Mouse (Mus musculus) embryonic facial prominence, embryonic 14.5 days (tissue): ENCODE measurements around the gene Stk17b. TPM values are rescaled to one million over a fixed set of nuclear protein-coding genes. Genes with fewer than 3 reads are reported as not detected.
A peak's percentile ranks its signal among the peaks of the same experiment; 100 is the strongest.
"Not testable (repeated sequence)": the region's sequence is repeated elsewhere in the genome, so short reads cannot be mapped to it uniquely, and the experiment has no call there.

Experiments
- ATAC-seq: fragments of 200-750 bp; cut with Nextera tagmentation; 2 replicates; pipeline ENCODE4 v1.8.0; 2017; ENCODE audit warnings: low read depth, moderate number of reproducible peaks, moderate TSS enrichment
- DNase-seq: peaks from one replicate; pipeline ENCODE4 v3.0.0-alpha.2; 2015; ENCODE audit warnings: low spot score
- H3K27ac ChIP-seq: fragments of 300-500 bp; sonication (generic); replicated peaks from 2 replicates; pipeline ENCODE4 v1.5.1; 2014; ENCODE audit warnings: low read depth, mild to moderate bottlenecking, low read length, moderate library complexity
- H3K27me3 ChIP-seq: fragments of 300-500 bp; sonication (generic); replicated peaks from 2 replicates; pipeline ENCODE4 v1.6.1; 2014; ENCODE audit warnings: low read length; ENCODE audit not compliant: control insufficient read depth, insufficient read depth
- H3K36me3 ChIP-seq: fragments of 300-500 bp; sonication (generic); 2 replicates; pipeline ENCODE4 v1.6.1; 2014; ENCODE audit warnings: low read length, mixed read lengths; ENCODE audit not compliant: control insufficient read depth, insufficient read depth
- H3K4me1 ChIP-seq: fragments of 300-500 bp; sonication (generic); 2 replicates; pipeline ENCODE4 v1.6.1; 2014; ENCODE audit warnings: antibody characterized with exemption, low read length; ENCODE audit not compliant: control insufficient read depth, insufficient read depth
- H3K4me2 ChIP-seq: fragments of 300-500 bp; sonication (generic); 2 replicates; pipeline ENCODE4 v1.6.1; 2014; ENCODE audit warnings: low read depth, mild to moderate bottlenecking, low read length, moderate library complexity, mixed read lengths
- H3K4me3 ChIP-seq: fragments of 300-500 bp; sonication (generic); 2 replicates; pipeline ENCODE4 v1.5.1; 2014; ENCODE audit warnings: low read depth, mild to moderate bottlenecking, low read length
- H3K9ac ChIP-seq: fragments of 300-500 bp; sonication (generic); 2 replicates; pipeline ENCODE4 v1.6.1; 2014; ENCODE audit warnings: low read depth, mild to moderate bottlenecking, low read length, moderate library complexity, mixed read lengths
- H3K9me3 ChIP-seq: fragments of 300-500 bp; sonication (generic); 2 replicates; pipeline ENCODE4 v1.6.1; 2016; ENCODE audit warnings: low read length; ENCODE audit not compliant: control insufficient read depth
- WGBS: fragments of 180-500 bp; shearing (Covaris S2); extraction: QIAGEN DNeasy Blood & Tissue Kit; methylation state at CpG from one replicate; pipeline ENCODE4 v1.1.7; 2014; 5-methylcytosine and 5-hydroxymethylcytosine counted together
- polyA plus RNA-seq: library from polyadenylated mRNA; unstranded; fragments of >200 nt; fragmentation: Nextera tagmentation; extraction: Ambion mirVana; gene quantifications from 2 replicates; pipeline ENCODE4 v1.2.1, GENCODE M21; 2014

The Stk17b gene
- polyA plus RNA-seq, 1 experiment from 2014 or later: 19.6 TPM

GRCm38 (mm10) chr1:53775036-53775435 lies 10.0 kb downstream of the Stk17b start:
- H3K36me3 ChIP-seq: no peaks in the 10 kb centered on the region
- ATAC-seq (no peak), DNase-seq (no peak)
- H3K4me2 ChIP-seq: no peak overlapping the region
- no peak overlapping the region for H3K9ac ChIP-seq
- H3K4me3 ChIP-seq: no peak overlapping the region
- WGBS: 80% methylated on average over 6 of the region's 6 CpGs
- H3K9me3 ChIP-seq: no peaks in the 10 kb centered on the region
- H3K4me1 ChIP-seq: peaks cover 3% of the 10 kb centered on the region; the same call in 1 of the 2 replicates
- H3K27ac ChIP-seq: no peak overlapping the region
- H3K27me3 ChIP-seq: no peaks in the 10 kb centered on the region

- Histone ChIP-seq H3K4me3 (no peak overlapping the region), H3K9ac (no peak overlapping the region), H3K4me1 (peaks cover 3% of the 10 kb centered on the region; the same call in 1 of the 2 replicates), H3K4me2 (no peak overlapping the region), H3K27ac (no peak overlapping the region), H3K36me3 (no peaks in the 10 kb centered on the region), H3K27me3 (no peaks in the 10 kb centered on the region), H3K9me3 (no peaks in the 10 kb centered on the region)
- ATAC-seq (no peak), DNase-seq (no peak)
- 92% methylated on average over 3 of the region's 3 CpGs for WGBS
Measured at GRCm38 (mm10) chr1:53774571-53774970, 10.5 kb downstream of the Stk17b start.

- H3K36me3 ChIP-seq: 0 out of 2 replicates have a peak, but pooled peaks cover 5% of the 10 kb centered on the region
- no peaks in the 10 kb centered on the region for H3K9me3 ChIP-seq
- no peak overlapping the region for H3K27ac ChIP-seq
- H3K4me1 ChIP-seq: peaks cover 3% of the 10 kb centered on the region; the same call in 1 of the 2 replicates
- no peaks in the 10 kb centered on the region for H3K27me3 ChIP-seq
- DNase-seq (peak; percentile 41), ATAC-seq (no peak)
- H3K4me3 ChIP-seq: no peak overlapping the region
- WGBS: 49% methylated on average over 6 of the region's 6 CpGs
- H3K4me2 ChIP-seq: no peak overlapping the region
- no peak overlapping the region for H3K9ac ChIP-seq
Measured at GRCm38 (mm10) chr1:53773994-53774393, 11.0 kb downstream of the Stk17b start.

GRCm38 (mm10) chr1:53772967-53773366 lies 12.1 kb downstream of the Stk17b start:
- H3K4me1 ChIP-seq: peaks cover 3% of the 10 kb centered on the region; the same call in 1 of the 2 replicates
- ATAC-seq: no peak
- H3K36me3 ChIP-seq: 0 out of 2 replicates have a peak, but pooled peaks cover 7% of the 10 kb centered on the region
- no peak overlapping the region for H3K4me2 ChIP-seq
- no peak overlapping the region for H3K27ac ChIP-seq
- 90% methylated on average over 3 of the region's 3 CpGs for whole genome bisulfite sequencing
- no peaks in the 10 kb centered on the region for H3K9me3 ChIP-seq
- H3K27me3 ChIP-seq: no peaks in the 10 kb centered on the region
- no peak overlapping the region for H3K4me3 ChIP-seq
- no peak overlapping the region for H3K9ac ChIP-seq
- no peak for DNase-seq

GRCm38 (mm10) chr1:53771476-53771875 lies 13.5 kb downstream of the Stk17b start:
- H3K27me3 ChIP-seq: no peaks in the 10 kb centered on the region
- H3K27ac ChIP-seq: no peak overlapping the region
- 87% methylated on average over 6 of the region's 6 CpGs for WGBS
- H3K36me3 ChIP-seq: 0 out of 2 replicates have a peak, but pooled peaks cover 7% of the 10 kb centered on the region
- ATAC-seq (no peak), DNase-seq (no peak)
- no peak overlapping the region for H3K4me3 ChIP-seq
- H3K4me2 ChIP-seq: no peak overlapping the region
- H3K9me3 ChIP-seq: no peaks in the 10 kb centered on the region
- H3K4me1 ChIP-seq: peaks cover 3% of the 10 kb centered on the region; the same call in 1 of the 2 replicates
- H3K9ac ChIP-seq: no peak overlapping the region

- Histone ChIP-seq H3K9me3 (no peaks in the 10 kb centered on the region), H3K27me3 (no peaks in the 10 kb centered on the region), H3K36me3 (peaks cover 30% of the 10 kb centered on the region; the same call in 1 of the 2 replicates), H3K9ac (no peak overlapping the region), H3K27ac (no peak overlapping the region), H3K4me3 (no peak overlapping the region), H3K4me2 (no peak overlapping the region), H3K4me1 (no peaks in the 10 kb centered on the region)
- peak; percentile 10 for DNase-seq
- ATAC-seq: no peak
- 76% methylated on average over 2 of the region's 2 CpGs for WGBS
Measured at GRCm38 (mm10) chr1:53766112-53766511, 18.9 kb downstream of the Stk17b start.

- no peak overlapping the region for H3K4me3 ChIP-seq
- no peak overlapping the region for H3K9ac ChIP-seq
- no peaks in the 10 kb centered on the region for H3K9me3 ChIP-seq
- no peaks in the 10 kb centered on the region for H3K4me1 ChIP-seq
- ATAC-seq (no peak), DNase-seq (no peak)
- no peak overlapping the region for H3K27ac ChIP-seq
- no peak overlapping the region for H3K4me2 ChIP-seq
- WGBS: 81% methylated on average over 4 of the region's 4 CpGs
- H3K27me3 ChIP-seq: no peaks in the 10 kb centered on the region
- H3K36me3 ChIP-seq: peaks cover 13% of the 10 kb centered on the region; the same call in 1 of the 2 replicates
Measured at GRCm38 (mm10) chr1:53757316-53757715, 27.7 kb downstream of the Stk17b start.

GRCm38 (mm10) chr1:53753501-53753900 lies 31.5 kb downstream of the Stk17b start:
- not testable (repeated sequence) for H3K4me3 ChIP-seq, H3K27me3 ChIP-seq, ATAC-seq, H3K9me3 ChIP-seq, DNase-seq, H3K36me3 ChIP-seq, H3K27ac ChIP-seq, H3K9ac ChIP-seq, H3K4me1 ChIP-seq, H3K4me2 ChIP-seq
- 85% methylated on average over 2 of the region's 2 CpGs for WGBS

- H3K4me1 ChIP-seq: no peaks in the 10 kb centered on the region
- no peak overlapping the region for H3K9ac ChIP-seq
- WGBS: 69% methylated on average over 1 of the region's 1 CpGs
- H3K27ac ChIP-seq: no peak overlapping the region
- ATAC-seq (no peak), DNase-seq (no peak)
- H3K27me3 ChIP-seq: no peaks in the 10 kb centered on the region
- H3K36me3 ChIP-seq: no peaks in the 10 kb centered on the region
- no peak overlapping the region for H3K4me3 ChIP-seq
- no peaks in the 10 kb centered on the region for H3K9me3 ChIP-seq
- no peak overlapping the region for H3K4me2 ChIP-seq
Measured at GRCm38 (mm10) chr1:53751144-53751543, 33.9 kb downstream of the Stk17b start.
